Mouse (Mus musculus) heart, embryonic 11.5 days (tissue): Measurements from ENCODE around the gene Ccnjl. TPM values are rescaled to one million over a fixed set of nuclear protein-coding genes. Genes with fewer than 3 reads are reported as not detected.

ENCODE experiments used
- ATAC-seq: fragments of 200-750 bp; cut with Nextera tagmentation; replicated peaks from 2 replicates; pipeline ENCODE4 v1.8.0; 2017; ENCODE audit warnings: moderate library complexity; ENCODE audit not compliant: insufficient number of reproducible peaks, low FRiP score, low TSS enrichment
- H3K27ac ChIP-seq: fragments of 300-500 bp; sonication (generic); 2 replicates; pipeline ENCODE4 v1.5.1; 2014; ENCODE audit warnings: mild to moderate bottlenecking, low read depth, low read length
- H3K27me3 ChIP-seq: fragments of 300-500 bp; sonication (generic); 2 replicates; pipeline ENCODE4 v1.6.1; 2014; ENCODE audit warnings: mild to moderate bottlenecking, low read length, mixed read lengths; ENCODE audit not compliant: control insufficient read depth, insufficient read depth
- H3K36me3 ChIP-seq: fragments of 300-500 bp; sonication (generic); 2 replicates; pipeline ENCODE4 v1.6.1; 2014; ENCODE audit warnings: mild to moderate bottlenecking, low read length, moderate library complexity, mixed read lengths; ENCODE audit not compliant: control insufficient read depth, insufficient read depth
- H3K4me1 ChIP-seq: fragments of 300-500 bp; sonication (generic); 2 replicates; pipeline ENCODE4 v1.6.1; 2014; ENCODE audit warnings: low read length; ENCODE audit not compliant: control insufficient read depth, insufficient read depth
- H3K4me2 ChIP-seq: fragments of 300-500 bp; sonication (generic); 2 replicates; pipeline ENCODE4 v1.6.1; 2014; ENCODE audit warnings: mild to moderate bottlenecking, moderate library complexity
- H3K4me3 ChIP-seq: fragments of 300-500 bp; sonication (generic); 2 replicates; pipeline ENCODE4 v1.5.1; 2014; ENCODE audit warnings: low read depth, low read length
- H3K9ac ChIP-seq: fragments of 300-500 bp; sonication (generic); 2 replicates; pipeline ENCODE4 v1.6.1; 2014; ENCODE audit warnings: mild to moderate bottlenecking, low read depth, low read length, moderate library complexity
- H3K9me3 ChIP-seq: fragments of 300-500 bp; sonication (generic); replicated peaks from 2 replicates; pipeline ENCODE4 v1.6.1; 2016; ENCODE audit warnings: low read length; ENCODE audit not compliant: control insufficient read depth
- WGBS: fragments of 180-500 bp; shearing (Covaris S2); extraction: QIAGEN DNeasy Blood & Tissue Kit; methylation state at CpG from one replicate; pipeline ENCODE4 v1.1.7; 2014; ENCODE audit not compliant: insufficient replicate concordance; 5-methylcytosine and 5-hydroxymethylcytosine counted together
- polyA plus RNA-seq: library from polyadenylated mRNA; unstranded; fragments of >200 nt; fragmentation: Nextera tagmentation; extraction: Ambion mirVana; gene quantifications from 2 replicates; pipeline ENCODE4 v1.2.1, GENCODE M21; 2014

The Ccnjl gene
- polyA plus RNA-seq, 1 experiment from 2014 or later, result 25.1 TPM

DNA sequence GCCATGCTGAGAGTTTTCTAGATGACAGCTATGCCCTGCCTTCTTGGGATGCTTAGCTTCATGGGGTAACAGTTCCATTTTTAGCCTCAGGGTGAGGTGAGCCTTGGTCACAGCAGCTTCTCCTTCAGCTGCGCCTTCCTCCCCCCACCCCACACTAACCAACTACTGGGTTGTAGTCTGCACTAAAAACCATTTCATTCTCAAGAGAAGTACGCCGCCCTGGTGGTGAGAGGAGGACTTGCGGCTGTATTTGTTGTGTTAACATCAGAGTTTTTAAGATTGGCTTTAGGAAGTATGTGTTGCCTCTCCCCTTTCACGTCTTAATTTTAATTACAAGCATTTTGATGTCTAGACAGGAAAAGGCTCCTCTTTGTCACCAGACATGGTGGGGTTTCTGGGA, 39.7 kb downstream of the Ccnjl start:
- Histone ChIP-seq H3K27ac (0 out of 2 replicates have a peak overlapping the region, but pooled peaks have one; percentile 76), H3K27me3 (no peaks in the 10 kb centered on the region), H3K4me2 (no peak overlapping the region), H3K4me3 (no peak overlapping the region), H3K36me3 (no peaks in the 10 kb centered on the region), H3K4me1 (peaks cover 51% of the 10 kb centered on the region), H3K9ac (no peak overlapping the region), H3K9me3 (no peaks in the 10 kb centered on the region)
- WGBS, result 50% methylated on average over 5 of the region's 5 CpGs
- ATAC-seq, result no peak

DNA sequence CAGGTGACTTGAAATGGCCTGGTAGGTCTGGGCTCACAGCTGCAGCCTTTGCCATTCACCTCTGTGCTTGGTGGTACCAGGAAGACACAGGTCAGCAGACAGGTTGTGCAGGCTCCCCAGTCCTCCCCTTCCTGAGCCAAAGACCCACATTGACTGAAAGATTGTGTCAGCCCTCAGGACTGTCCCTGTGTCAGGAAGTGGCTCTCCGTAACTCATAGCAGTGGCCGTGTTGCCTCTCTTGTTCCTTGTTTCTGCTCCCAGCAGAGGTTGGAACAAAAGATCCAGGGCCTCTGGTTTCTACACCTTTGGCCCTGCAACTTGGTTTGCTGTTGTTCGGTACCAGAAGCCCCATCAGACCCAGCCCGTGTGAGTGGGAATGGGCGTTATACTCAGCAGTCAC, 40.6 kb downstream of the Ccnjl start:
- Histone ChIP-seq H3K4me2 (no peak overlapping the region), H3K9me3 (no peaks in the 10 kb centered on the region), H3K4me1 (peaks cover 43% of the 10 kb centered on the region), H3K27ac (peak overlapping the region; percentile 76), H3K9ac (no peak overlapping the region), H3K4me3 (no peak overlapping the region), H3K27me3 (no peaks in the 10 kb centered on the region), H3K36me3 (peaks cover 4% of the 10 kb centered on the region)
- no peak for ATAC-seq
- WGBS, result 69% methylated on average over 5 of the region's 5 CpGs

DNA sequence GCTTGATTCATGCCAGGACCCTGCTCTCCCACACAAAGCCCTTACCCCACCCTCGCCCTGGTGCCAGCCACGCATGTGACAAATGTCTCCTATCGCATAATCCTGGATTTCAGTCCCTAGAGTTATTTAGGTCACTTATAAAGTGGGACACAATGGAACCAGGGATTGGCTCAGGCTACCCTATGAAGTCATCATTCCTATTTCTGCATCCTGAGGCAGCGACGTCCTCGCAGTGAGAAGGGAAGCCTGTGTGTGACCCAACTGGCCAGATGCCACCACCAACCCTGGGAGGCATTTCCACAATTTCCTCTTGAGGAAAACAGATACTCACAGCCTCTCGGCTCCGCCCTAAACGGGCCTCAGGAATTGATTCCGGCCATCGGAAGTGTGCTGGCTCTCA, 41.0 kb downstream of the Ccnjl start:
- Histone ChIP-seq H3K4me2 (no peak overlapping the region), H3K4me3 (no peak overlapping the region), H3K36me3 (peaks cover 4% of the 10 kb centered on the region), H3K4me1 (peaks cover 43% of the 10 kb centered on the region), H3K27me3 (no peaks in the 10 kb centered on the region), H3K9ac (no peak overlapping the region), H3K27ac (peak overlapping the region; percentile 76), H3K9me3 (no peaks in the 10 kb centered on the region)
- WGBS, result 61% methylated on average over 11 of the region's 11 CpGs
- ATAC-seq, result peak; percentile 71

DNA sequence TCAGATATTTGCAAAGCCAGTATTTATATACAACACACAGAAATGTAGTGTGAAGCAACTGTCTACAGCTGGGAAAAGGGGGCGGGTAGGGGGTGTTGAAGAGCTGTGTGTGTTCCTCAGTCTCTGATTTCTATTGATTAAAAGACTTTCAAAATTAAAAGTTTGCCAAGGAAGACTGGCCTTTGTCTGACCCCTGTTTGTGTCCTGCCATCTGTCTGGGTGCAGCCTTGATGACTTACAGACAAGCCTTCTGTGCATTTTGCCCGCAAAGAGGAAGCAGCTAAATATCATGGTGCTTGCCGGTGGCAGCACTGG, 46.4 kb downstream of the Ccnjl start:
- H3K27ac ChIP-seq, result peak overlapping the region; percentile 54
- peaks cover 6% of the 10 kb centered on the region for H3K36me3 ChIP-seq
- H3K4me1 ChIP-seq, result peaks cover 27% of the 10 kb centered on the region
- H3K4me2 ChIP-seq, result peak overlapping the region; percentile 34
- ATAC-seq, result no peak
- no peaks in the 10 kb centered on the region for H3K27me3 ChIP-seq
- no peaks in the 10 kb centered on the region for H3K9me3 ChIP-seq
- H3K4me3 ChIP-seq, result no peak overlapping the region
- H3K9ac ChIP-seq, result peak overlapping the region; percentile 34; the same call in 1 of the 2 replicates
- 15% methylated on average over 3 of the region's 3 CpGs for WGBS

DNA sequence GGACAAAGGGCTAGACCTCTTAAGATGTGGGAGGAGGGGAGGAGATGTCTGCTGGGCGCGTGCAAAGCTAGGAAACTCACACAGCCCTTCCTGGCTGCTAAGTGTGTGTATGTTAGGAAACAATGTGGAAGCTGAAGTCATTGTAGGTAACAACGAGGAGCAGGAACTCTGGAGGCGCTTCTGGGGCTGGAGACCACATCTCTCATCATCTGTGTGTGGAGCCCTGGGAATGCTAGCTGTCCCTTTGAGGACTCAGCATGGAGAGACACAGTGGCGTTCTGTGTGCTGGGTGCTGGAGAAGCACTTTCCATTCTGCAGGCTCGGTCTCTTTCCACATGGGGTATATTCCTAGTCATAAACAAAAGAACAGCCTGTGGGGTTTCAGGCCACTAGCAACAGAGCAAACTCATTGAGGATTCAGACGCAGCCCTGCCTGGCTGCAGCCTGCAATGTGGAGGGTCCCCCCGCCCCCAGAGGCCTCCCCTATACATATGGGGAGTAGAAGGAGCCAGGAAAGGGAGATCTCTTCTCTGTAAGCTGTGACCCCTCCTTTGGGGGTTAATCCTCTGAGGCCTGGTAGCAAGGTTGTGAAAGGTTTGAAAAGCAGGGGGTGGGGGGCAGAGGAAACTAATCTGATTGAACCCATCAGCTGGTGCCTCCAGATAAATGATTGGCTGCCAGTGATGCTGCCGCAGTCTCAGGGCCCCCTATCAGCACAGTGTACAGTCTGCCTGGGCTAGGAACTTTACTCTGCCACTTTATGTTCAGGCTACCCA, 47.0 kb downstream of the Ccnjl start:
- no peaks in the 10 kb centered on the region for H3K27me3 ChIP-seq
- H3K4me3 ChIP-seq, result no peak overlapping the region
- H3K4me1 ChIP-seq, result peaks cover 25% of the 10 kb centered on the region
- peak overlapping the region; percentile 34 for H3K4me2 ChIP-seq
- peak overlapping the region; percentile 54 for H3K27ac ChIP-seq
- H3K36me3 ChIP-seq, result peaks cover 6% of the 10 kb centered on the region
- H3K9ac ChIP-seq, result peak overlapping the region; percentile 34; the same call in 1 of the 2 replicates
- H3K9me3 ChIP-seq, result no peaks in the 10 kb centered on the region
- 10% methylated on average over 9 of the region's 9 CpGs for WGBS
- peak; percentile 58 for ATAC-seq

DNA sequence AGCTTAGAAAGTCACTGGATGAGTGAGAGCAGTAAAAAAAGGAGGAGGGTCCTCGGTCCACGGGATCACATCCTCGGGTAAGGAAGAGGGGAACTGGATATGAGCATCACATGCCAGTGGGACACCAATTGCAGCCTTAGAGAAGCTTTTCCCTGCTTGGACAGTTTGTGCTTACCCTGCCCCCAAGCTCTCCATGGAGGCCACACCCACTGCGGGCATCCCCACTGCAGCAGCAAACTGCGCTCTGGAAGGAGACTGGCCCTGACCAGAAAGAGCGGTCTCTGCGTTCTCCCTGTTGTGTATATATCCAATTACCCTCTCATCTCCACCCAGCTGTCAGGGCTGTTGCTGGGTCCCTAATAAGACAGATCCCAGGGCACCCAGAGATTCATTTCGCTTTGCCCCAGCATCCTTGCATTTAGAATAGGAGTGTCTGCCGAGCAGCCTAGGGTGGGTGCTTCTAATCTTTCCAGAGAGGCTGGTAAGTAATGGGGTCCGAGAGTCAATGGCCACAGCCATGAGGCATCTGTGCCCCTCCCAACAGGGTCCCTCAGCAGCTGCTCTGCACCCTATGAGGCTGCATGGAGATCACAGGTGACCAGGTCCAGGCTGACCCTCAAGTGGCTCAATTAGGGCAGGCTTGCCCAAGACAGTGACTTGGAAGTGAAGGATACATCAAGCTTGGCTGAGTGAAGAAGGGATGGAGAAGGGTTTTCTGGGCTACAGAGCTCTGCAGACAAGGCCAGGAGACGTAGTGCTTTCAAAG, 49.3 kb downstream of the Ccnjl start:
- H3K4me2 ChIP-seq, result no peak overlapping the region
- H3K36me3 ChIP-seq, result peaks cover 6% of the 10 kb centered on the region
- H3K9me3 ChIP-seq, result no peaks in the 10 kb centered on the region
- H3K9ac ChIP-seq, result no peak overlapping the region
- no peak overlapping the region for H3K27ac ChIP-seq
- H3K4me1 ChIP-seq, result peaks cover 14% of the 10 kb centered on the region
- no peaks in the 10 kb centered on the region for H3K27me3 ChIP-seq
- 61% methylated on average over 11 of the region's 11 CpGs for WGBS
- no peak for ATAC-seq
- no peak overlapping the region for H3K4me3 ChIP-seq

DNA sequence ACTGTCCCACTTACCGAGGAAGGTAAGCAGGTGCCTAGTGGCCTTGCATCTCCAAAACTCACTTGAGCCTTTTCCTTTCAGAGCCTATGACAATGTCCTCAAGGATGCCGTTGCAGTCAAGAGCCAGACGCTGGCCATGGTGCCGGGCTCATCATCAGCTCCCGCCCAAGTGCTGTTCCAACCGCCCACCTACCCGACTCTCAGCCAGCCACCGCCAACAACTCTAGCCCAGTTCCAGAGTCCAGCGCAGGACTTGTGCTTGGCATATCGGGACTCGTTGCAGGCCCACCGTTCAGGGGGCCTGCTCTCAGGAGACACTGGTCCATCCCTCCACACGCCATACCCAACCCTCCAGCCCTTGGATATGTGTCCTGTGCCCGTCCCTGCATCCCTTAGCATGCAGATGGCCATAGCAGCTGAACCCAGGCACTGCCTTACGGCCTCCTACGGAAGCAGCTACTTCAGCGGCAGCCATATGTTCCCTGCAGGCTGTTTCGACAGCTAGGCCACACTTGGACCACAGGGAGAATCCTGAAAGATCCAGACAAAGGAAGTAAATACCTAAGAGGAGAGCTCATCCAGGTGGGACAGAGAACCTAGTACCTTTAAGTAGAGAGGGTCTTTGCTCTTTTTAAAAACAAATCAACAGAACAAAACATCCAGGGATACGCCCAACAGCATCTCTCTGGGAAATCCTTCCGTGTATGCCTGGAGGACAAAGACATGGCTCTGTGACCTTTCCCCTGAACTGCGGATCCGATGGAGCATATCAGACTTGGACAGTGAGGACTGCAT, 56.8 kb downstream of the Ccnjl start:
- H3K9me3 ChIP-seq, result no peaks in the 10 kb centered on the region
- no peak overlapping the region for H3K27ac ChIP-seq
- H3K27me3 ChIP-seq, result no peaks in the 10 kb centered on the region
- no peaks in the 10 kb centered on the region for H3K4me1 ChIP-seq
- 86% methylated on average over 22 of the region's 22 CpGs for WGBS
- ATAC-seq, result no peak
- no peak overlapping the region for H3K4me2 ChIP-seq
- H3K9ac ChIP-seq, result no peak overlapping the region
- no peak overlapping the region for H3K4me3 ChIP-seq
- H3K36me3 ChIP-seq, result peaks cover 23% of the 10 kb centered on the region

DNA sequence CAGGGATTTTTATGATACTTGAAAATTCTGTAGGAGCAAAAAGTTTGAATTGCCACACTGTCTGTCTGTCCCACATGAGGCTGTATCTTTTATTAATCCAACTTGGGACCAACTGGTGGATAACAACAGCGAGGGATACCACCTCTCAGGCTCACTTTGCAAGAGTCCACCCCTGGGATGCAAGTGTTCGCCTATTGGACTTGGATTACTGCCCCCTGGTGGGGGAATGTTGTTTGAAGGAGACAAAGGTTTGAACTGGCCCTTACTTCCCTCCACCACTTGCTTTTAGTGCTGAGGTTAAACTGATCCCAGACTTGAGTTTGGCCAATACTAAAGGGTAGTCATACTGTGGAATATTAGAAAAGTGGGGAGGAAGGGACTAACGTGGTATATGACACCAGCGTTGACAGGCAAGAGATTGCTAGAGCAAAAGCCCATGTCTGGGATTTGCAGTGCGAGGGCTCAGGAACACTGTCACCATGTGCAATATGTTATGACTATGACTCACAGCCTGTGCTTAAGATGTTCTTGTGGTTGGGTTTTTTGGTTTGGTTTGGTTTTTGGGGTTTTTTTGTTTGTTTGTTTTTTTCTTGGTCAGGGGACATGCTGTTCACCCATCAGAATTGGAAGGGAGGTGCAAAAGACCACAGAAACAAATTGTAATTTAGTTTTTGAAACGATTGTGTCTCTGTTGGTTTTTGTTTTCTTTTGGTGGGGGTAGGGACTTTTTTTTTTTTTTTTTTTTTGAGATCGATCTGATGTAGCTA, 57.9 kb downstream of the Ccnjl start, which contains the start of gene 4933415A04Rik:
Gene 4933415A04Rik (plus strand): TSS at position 717 of the 767 bp plus-strand sequence.
- Histone ChIP-seq H3K27me3 (no peaks in the 10 kb centered on the region), H3K4me2 (no peak within 1 kb of the TSS), H3K36me3 (peaks cover 23% of the 10 kb centered on the region), H3K4me1 (no peaks in the 10 kb centered on the region), H3K27ac (no peak within 1 kb of the TSS), H3K9me3 (no peaks in the 10 kb centered on the region), H3K4me3 (no peak within 1 kb of the TSS), H3K9ac (no peak within 1 kb of the TSS)
- no peak for ATAC-seq
- 61% methylated on average over 7 of the region's 7 CpGs for WGBS
